Mouse (Mus musculus): ENCODE data around the gene Olfr1193.
"Not testable (repeated sequence)": the region's sequence is repeated elsewhere in the genome, so short reads cannot be mapped to it uniquely, and the experiment has no call there.

Olfr1193 gene

GRCm38 (mm10) chr2:88675328-88675727 is at the start of gene Olfr1193:
Gene Olfr1193 (plus strand): TSS chr2:88675628.
- DNase-seq (ENCODE audit: low spot score in 2 of 2), result not testable (repeated sequence)

- not testable (repeated sequence) for DNase-seq (ENCODE audit: low spot score in 2 of 2)
These were observed 35.2 kb upstream of the Olfr1193 start, which contains the start of gene Olfr1191-ps1 for GRCm38 (mm10) chr2:88640242-88640641. Gene Olfr1191-ps1 (plus strand): TSS chr2:88640542.

- DNase-seq (ENCODE audit: low spot score in 2 of 2), result no peak
These were observed 27.2 kb upstream of the Olfr1193 start, which contains the start of gene Olfr1192-ps1 for GRCm38 (mm10) chr2:88648209-88648608. Gene Olfr1192-ps1 (plus strand): TSS chr2:88648509.

- no peak for DNase-seq (ENCODE audit: low spot score in 2 of 2)
These were observed 13.7 kb downstream of the Olfr1193 start, which contains the start of gene Olfr1195 for GRCm38 (mm10) chr2:88689087-88689486. Gene Olfr1195 (minus strand): TSS chr2:88689187.

- DNase-seq (ENCODE audit: low spot score in 2 of 2), result no peak
These were observed 29.1 kb downstream of the Olfr1193 start, which contains the start of gene Olfr1196 for GRCm38 (mm10) chr2:88704497-88704896. Gene Olfr1196 (minus strand): TSS chr2:88704597.

Data from frontal cortex, postnatal 25 days (tissue).